Mouse (Mus musculus) brain, embryonic 14.5 days (tissue): ENCODE data around the gene Msh5.

Source experiments
- CTCF ChIP-seq: fragments of 200-500 bp; IDR thresholded peaks from 2 replicates; pipeline ENCODE4 v1.5.1; 2012; ENCODE audit warnings: inconsistent platforms, mild to moderate bottlenecking, moderate library complexity, borderline replicate concordance; ENCODE audit not compliant: insufficient read depth, insufficient read length; ENCODE audit errors: extremely low read depth
- POLR2A ChIP-seq: fragments of 200-500 bp; IDR thresholded peaks from 2 replicates; pipeline ENCODE4 v1.6.1; 2012; ENCODE audit warnings: mild to moderate bottlenecking, inconsistent platforms, borderline replicate concordance; ENCODE audit not compliant: poor library complexity, insufficient read depth, insufficient read length, severe bottlenecking; ENCODE audit errors: extremely low read depth

- TF ChIP-seq CTCF (peak; percentile 74), POLR2A (peak; percentile 33; the same call in 1 of the 2 replicates)
Measured at GRCm38 (mm10) chr17:35058911-35059892, 12.7 kb upstream of the Msh5 start, which contains the start of gene Ddah2.
